Mouse (Mus musculus) cerebellum, adult 9-10 months (tissue): ENCODE results near the gene Map7.

Experiments
- DNase-seq: peaks from one replicate; pipeline ENCODE4 v3.0.0; 2022

Map7 gene

GRCm38 (mm10) chr10:20298152-20298920, 150.1 kb downstream of the Map7 start:
- DNase-seq, result no peak

- DNase-seq, result no peak
Measured at GRCm38 (mm10) chr10:20299114-20299513, 150.8 kb downstream of the Map7 start.

GRCm38 (mm10) chr10:20310969-20311769, 162.9 kb downstream of the Map7 start:
- DNase-seq, result no peak

GRCm38 (mm10) chr10:20311918-20312735, 163.9 kb downstream of the Map7 start, which contains the start of gene Bclaf1:
TSS of gene Bclaf1 (plus strand) at chr10:20312469.
- peak; percentile 99 for DNase-seq

DNA sequence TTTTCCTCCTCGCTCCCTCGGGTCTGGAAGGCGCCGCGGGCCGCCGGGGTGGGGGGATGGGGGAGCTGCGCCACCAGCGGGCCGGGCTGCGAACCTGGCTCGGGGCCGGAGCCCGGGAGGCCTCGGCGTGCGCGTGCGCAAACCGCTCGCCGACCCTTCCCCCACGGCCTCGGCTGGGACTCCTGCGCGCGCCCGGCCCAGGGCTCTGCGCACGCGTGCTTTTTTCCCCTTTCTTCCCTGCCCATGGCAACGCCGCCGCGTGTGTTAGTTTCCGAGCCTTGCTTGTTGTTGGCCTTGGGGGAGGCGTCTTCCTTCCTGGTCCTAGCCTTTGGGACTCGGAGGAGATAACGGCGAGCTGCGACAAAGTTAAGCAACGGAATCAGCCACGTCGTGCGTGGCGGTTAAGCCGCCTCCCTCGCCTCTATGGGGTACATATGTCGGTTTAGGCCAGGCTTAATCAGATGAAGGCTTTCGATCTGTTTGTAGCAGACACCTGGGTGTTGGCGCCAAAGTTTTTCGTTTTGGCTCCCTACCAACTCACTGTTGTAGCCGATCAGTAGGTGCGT, 164.5 kb downstream of the Map7 start:
- peak; percentile 88 for DNase-seq

- peak; percentile 54 for DNase-seq
Measured at GRCm38 (mm10) chr10:20313447-20313846, 165.2 kb downstream of the Map7 start.

- peak; percentile 10 for DNase-seq
Measured at GRCm38 (mm10) chr10:20313941-20314340, 165.7 kb downstream of the Map7 start.

DNA sequence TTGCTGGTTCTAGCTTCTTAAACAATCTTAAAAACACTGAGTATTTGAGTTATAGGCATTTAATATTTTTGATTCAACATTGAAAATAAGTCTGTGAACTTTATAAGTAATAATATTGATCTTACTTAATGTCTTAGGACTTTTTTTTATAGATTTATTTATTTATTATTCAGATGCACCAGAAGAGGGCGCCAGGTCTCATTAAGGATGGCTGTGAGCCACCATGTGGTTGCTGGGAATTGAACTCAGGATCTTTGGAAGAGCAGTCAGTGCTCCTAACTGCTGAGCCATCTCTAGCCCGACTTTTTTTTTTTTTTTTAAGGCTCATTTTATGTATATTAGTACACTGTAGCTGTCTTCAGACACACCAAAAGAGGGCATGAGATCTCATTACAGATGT, 166.5 kb downstream of the Map7 start:
- DNase-seq, result peak; percentile 28

- DNase-seq, result no peak
Measured at GRCm38 (mm10) chr10:20317466-20317865, 169.2 kb downstream of the Map7 start.

DNA sequence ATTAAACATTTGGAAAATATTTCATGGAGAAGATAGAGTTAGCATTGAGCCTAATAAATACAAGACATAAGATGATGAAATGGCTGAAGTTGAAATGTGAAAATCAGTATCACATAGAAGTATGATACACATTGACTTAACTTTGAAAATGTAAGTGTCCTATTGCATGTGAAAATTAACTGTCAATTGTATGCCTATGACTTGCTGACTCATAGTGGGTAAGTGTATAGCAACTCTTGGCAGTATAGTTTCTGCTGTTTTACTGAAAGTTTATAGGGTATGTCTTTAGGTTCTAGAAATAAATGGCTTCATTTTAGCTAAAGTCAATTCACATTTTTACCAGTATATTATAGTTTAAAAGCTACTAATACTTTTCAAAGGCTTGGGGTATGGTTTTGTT, 178.0 kb downstream of the Map7 start:
- no peak for DNase-seq
